Mouse (Mus musculus) cerebellum, adult 2 months (tissue): ENCODE data around the gene Ctdnep1. TPM values are rescaled to one million over a fixed set of nuclear protein-coding genes. Genes with fewer than 3 reads are reported as not detected.

Experiments used
- DNase-seq, 2 experiments: peaks; one replicate each; pipeline ENCODE4 v3.0.0; 2021
- H3K27ac ChIP-seq: fragments of 200-500 bp; 2 replicates; pipeline ENCODE4 v1.5.1; 2012; ENCODE audit warnings: low read length, control low read depth, inconsistent platforms; ENCODE audit not compliant: insufficient read depth
- H3K27me3 ChIP-seq: fragments of 200-500 bp; 2 replicates; pipeline ENCODE4 v1.6.1; 2012; ENCODE audit warnings: inconsistent platforms, mild to moderate bottlenecking, low read length, moderate library complexity; ENCODE audit not compliant: control insufficient read depth, insufficient read depth
- H3K4me1 ChIP-seq: fragments of 200-500 bp; 2 replicates; pipeline ENCODE4 v1.6.1; 2011; ENCODE audit warnings: low read length; ENCODE audit not compliant: control insufficient read depth, insufficient read depth
- H3K4me3 ChIP-seq: fragments of 200-500 bp; replicated peaks from 2 replicates; pipeline ENCODE3; 2011; ENCODE audit warnings: mild to moderate bottlenecking, low read depth, low read length, control low read depth; ENCODE audit not compliant: insufficient read depth
- CTCF ChIP-seq: fragments of 200-500 bp; IDR thresholded peaks from 2 replicates; pipeline ENCODE4 v1.5.1; 2011; ENCODE audit warnings: low read depth, mild to moderate bottlenecking, control low read depth, low read length, moderate library complexity, borderline replicate concordance; ENCODE audit not compliant: insufficient read depth
- POLR2A ChIP-seq: fragments of 200-500 bp; IDR thresholded peaks from 2 replicates; pipeline ENCODE4 v1.6.1; 2011; ENCODE audit warnings: low read length, control low read depth, borderline replicate concordance; ENCODE audit not compliant: insufficient read depth
- WGBS: fragments of 180-500 bp; shearing (Covaris S2); methylation state at CpG from one replicate; pipeline ENCODE4 v1.1.7; 2018; 5-methylcytosine and 5-hydroxymethylcytosine counted together
- polyA plus RNA-seq: library from polyadenylated mRNA; depleted of rRNA; stranded (reverse); fragments of >200 nt; gene quantifications from 2 replicates; pipeline ENCODE4 v1.2.3, GENCODE M21; 2012

Ctdnep1 gene
- polyA plus RNA-seq, 1 experiment, result 108 TPM

DNA sequence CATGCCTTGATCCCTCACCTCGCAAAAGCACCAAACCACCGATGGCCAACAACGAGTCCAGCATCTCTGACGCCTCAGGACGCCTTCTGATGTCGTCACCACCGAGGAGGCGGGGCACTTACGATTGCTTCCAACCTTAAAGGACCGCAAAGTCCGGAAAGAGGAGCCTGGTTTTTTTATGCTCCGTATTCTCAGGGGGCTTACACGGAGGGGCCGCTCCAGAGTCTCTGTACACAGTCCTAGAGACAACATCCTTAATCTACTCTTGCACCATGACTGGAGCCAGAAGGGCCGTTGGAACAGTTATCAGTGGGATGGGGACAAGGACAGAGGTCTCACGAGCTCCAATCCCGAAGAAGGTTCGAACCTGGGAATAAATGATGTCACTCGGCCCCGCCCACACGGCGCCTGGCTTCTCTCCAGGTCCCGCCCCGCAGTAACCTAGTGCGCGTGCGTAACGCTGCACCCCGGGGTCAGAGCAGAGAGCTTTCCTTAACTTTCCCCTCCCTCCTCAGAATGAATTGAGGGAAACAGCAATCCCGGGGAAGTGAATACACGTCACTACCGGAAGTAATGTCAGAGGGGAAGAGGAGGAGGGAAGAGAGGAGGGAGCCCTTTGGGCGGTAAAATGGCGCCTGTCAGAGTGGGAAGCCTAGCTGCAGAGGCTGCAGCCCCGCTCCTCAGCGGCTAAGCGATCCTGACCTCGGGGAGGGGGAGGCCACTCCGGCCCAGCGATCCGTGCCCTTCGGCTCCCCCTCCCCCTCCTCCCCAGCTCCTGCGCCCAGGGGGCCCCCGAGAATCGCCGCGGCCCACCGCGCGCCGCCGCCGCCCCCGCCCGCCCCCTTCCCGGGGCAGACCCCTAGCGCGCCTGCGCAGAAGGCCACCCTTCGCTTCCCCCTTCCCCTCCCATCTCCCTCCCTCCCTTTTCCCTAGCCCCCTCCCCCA lies 488 bp upstream of the Ctdnep1 start:
- Histone ChIP-seq H3K27ac (peak overlapping the region; percentile 81), H3K27me3 (no peaks in the 10 kb centered on the region), H3K4me3 (peak overlapping the region; percentile 84), H3K4me1 (peaks cover 3% of the 10 kb centered on the region)
- under 1% methylated on average over 49 of the region's 60 CpGs for WGBS
- peak; percentile 98 to 100 for DNase-seq
- TF ChIP-seq CTCF, result no peak
- TF ChIP-seq POLR2A, result peak; percentile 88

DNA sequence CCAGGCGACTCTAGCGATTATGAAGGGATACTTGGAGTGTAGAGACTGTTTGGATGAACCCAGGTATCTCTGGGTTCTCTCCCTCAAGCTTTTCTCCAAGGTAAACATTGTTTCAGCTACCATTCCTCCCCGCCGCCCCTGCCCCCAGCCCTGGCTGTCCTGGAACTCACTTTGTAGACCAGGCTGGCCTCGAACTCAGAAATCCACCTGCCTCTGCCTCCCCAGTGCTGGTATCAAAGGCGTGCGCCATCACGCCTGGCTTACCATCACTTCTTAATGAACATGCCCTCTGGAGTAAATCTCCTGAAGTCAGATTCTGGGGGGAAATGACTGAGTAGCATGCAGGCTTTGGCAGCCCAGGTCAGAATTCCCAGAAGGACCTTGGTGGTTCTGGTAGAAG lies 1.3 kb downstream of the Ctdnep1 start, which contains the start of gene Elp5:
Elp5 (minus strand) TSS at position 293 of the 400 bp plus-strand sequence.
- Histone ChIP-seq H3K4me3 (peak within 1 kb of the TSS; percentile 84), H3K27ac (peak within 1 kb of the TSS; percentile 25; the same call in 1 of the 2 replicates), H3K27me3 (no peaks in the 10 kb centered on the region), H3K4me1 (peaks cover 3% of the 10 kb centered on the region)
- 44% methylated on average over 8 of the region's 8 CpGs for WGBS
- no peak for TF ChIP-seq CTCF
- no peak for TF ChIP-seq POLR2A
- DNase-seq, result no peak

GRCm38 (mm10) chr11:69982877-69983276 lies 1.9 kb downstream of the Ctdnep1 start:
- TF ChIP-seq POLR2A (no peak), CTCF (no peak)
- peaks cover 3% of the 10 kb centered on the region for H3K4me1 ChIP-seq
- no peak overlapping the region for H3K27ac ChIP-seq
- no peaks in the 10 kb centered on the region for H3K27me3 ChIP-seq
- no peak overlapping the region for H3K4me3 ChIP-seq
- no peak for DNase-seq
- WGBS, result 8% methylated on average over 5 of the region's 5 CpGs

- Histone ChIP-seq H3K27me3 (no peaks in the 10 kb centered on the region), H3K4me1 (peaks cover 3% of the 10 kb centered on the region), H3K27ac (no peak overlapping the region), H3K4me3 (no peak overlapping the region)
- 70% methylated on average over 4 of the region's 4 CpGs for WGBS
- no peak for DNase-seq
- TF ChIP-seq CTCF (no peak), POLR2A (no peak)
Measured at GRCm38 (mm10) chr11:69983377-69983776, 2.4 kb downstream of the Ctdnep1 start.

- 84% methylated on average over 8 of the region's 8 CpGs for WGBS
- Histone ChIP-seq H3K4me1 (peaks cover 3% of the 10 kb centered on the region), H3K27ac (no peak overlapping the region), H3K27me3 (no peaks in the 10 kb centered on the region), H3K4me3 (no peak overlapping the region)
- no peak for DNase-seq
- TF ChIP-seq POLR2A (no peak), CTCF (no peak)
Measured at GRCm38 (mm10) chr11:69984431-69984830, 3.5 kb downstream of the Ctdnep1 start.

DNA sequence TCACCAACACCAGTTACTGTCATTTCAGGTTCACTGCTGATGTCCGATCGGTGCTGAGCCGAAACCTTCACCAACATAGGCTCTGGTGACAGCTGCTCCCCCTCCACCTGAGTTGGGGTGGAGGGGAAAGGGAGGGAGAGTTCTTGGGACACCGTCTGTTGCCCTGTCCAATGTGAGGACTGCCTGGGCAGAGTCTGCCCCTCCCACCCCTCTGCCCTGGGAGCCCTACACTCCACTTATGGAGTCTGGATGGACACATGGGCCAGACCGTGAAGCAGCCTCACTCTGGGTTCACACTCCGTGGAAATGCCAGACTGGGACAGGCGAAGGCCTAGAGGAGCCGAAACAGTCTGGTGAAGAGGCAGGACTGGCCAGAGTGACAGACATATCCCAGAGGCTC lies 9.0 kb downstream of the Ctdnep1 start:
- no peaks in the 10 kb centered on the region for H3K27me3 ChIP-seq
- no peak for TF ChIP-seq CTCF
- TF ChIP-seq POLR2A, result no peak
- 82% methylated on average over 8 of the region's 8 CpGs for WGBS
- 0 out of 2 replicates have a peak, but pooled peaks cover 3% of the 10 kb centered on the region for H3K4me1 ChIP-seq
- DNase-seq, result no peak
- H3K27ac ChIP-seq, result no peak overlapping the region
- no peak overlapping the region for H3K4me3 ChIP-seq

GRCm38 (mm10) chr11:69990850-69991691 lies 10.1 kb downstream of the Ctdnep1 start, which contains the start of gene Gabarap:
TSS of gene Gabarap (plus strand) at chr11:69991143.
- peak within 1 kb of the TSS; percentile 91 for H3K4me3 ChIP-seq
- peak within 1 kb of the TSS; percentile 73 for H3K27ac ChIP-seq
- peak; percentile 56 for TF ChIP-seq POLR2A
- TF ChIP-seq CTCF, result no peak
- H3K4me1 ChIP-seq, result 0 out of 2 replicates have a peak, but pooled peaks cover 3% of the 10 kb centered on the region
- under 1% methylated on average over 40 of the region's 40 CpGs for WGBS
- DNase-seq, result peak; percentile 95 to 96
- H3K27me3 ChIP-seq, result no peaks in the 10 kb centered on the region
